Mouse (Mus musculus): Measurements from ENCODE around the gene Capn12. TPM values are rescaled to one million over a fixed set of nuclear protein-coding genes. Genes with fewer than 3 reads are reported as not detected.
A peak's percentile ranks its signal among the peaks of the same experiment; 100 is the strongest.

Gene Capn12
- total RNA-seq, 2 experiments from 2014 or later: 0.09 TPM

DNA sequence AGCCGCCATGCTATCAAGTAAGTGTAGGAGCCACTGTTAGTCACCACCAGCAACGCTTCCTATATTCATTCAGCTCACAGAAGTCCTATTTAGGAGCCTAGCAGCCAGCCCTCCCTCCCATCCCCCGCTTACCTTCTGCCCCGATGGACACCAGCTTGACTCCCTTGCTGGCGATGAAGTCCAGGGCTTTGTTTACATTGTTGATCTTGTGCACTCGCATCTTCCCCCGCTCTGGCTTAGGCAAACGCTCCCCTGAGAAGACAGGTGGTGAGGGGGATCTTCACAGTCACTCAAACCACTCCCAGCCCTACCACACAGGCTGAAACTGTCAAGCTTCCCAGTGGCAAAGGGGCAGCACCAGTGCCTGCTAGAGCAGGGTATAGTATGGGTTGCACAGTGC is 37.3 kb downstream of the Capn12 start:
- no peak for DNase-seq (ENCODE audit: low spot score)

DNA sequence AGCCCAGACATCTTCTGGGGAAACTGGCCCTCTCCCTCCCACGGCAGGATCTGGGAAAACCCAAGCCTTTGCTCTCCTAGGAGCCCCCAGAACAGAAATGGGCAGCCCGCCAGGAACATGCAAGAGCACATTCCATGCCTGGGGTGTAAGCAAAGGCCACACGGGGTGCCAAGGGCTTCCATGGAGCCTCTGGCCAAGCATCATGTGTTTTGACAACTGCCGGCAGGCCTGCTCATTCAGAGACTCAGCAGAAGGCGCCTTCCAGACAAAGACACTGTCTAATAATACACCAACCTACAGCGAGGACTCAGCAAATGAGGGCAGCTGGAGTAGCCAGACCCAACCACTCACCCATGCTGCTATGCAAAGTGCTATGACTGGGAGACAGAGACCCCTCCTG is 38.6 kb downstream of the Capn12 start:
- peak; percentile 83 for DNase-seq (ENCODE audit: low spot score)

DNA sequence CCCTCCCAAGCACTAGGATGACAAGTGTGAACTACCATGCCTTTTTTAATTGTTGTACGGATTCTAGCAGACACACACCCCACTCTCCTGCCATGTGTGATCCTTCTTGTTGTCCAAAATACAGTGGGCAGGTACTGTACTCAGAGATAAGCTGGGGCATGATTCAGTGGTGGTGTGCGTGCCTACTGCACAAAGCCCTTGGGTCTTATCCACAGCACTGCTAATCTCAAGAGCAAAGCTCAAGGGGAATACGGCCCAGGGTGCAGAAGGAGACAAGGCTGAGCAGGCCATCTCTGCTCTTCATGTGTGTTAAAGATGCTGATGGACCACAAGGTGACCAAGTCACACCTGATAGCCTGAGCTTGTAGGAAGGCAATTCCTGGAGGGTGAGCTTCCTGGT is 40.0 kb downstream of the Capn12 start:
- no peak for DNase-seq (ENCODE audit: low spot score)

DNA sequence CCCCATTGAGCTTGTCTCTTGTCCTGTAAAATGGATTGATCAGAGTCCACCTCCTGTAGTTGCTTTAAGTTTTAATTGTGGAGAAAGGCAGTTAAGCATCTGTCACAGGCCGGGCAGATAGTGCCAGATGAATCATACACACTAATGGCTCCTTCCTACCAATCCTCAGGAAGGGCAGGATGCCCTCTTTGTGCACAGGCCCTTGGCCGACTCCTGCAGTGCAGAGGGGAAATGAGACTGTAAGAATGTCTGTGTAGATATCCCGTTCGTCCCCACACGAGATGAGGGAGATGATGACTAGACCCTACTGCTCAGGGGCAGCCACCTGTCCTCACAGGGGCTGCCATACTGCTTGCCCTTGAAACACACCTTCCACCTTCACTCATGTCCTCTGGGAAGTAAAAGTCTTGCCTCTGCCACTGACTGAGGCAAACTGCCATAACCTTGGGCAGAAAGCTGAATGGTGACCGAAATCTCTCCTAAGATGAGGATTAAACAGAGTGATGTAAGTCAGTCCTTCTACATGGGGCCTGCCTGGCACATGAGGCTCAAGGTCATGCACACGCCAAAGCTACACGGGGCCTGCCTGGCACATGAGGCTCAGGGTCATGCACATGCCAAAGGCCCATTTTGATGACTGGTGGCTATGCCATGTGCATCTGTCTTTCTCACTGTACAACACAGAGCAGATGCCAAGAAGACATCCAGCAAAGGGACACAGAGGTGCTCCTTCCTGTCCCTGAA is 40.7 kb downstream of the Capn12 start:
- no peak for DNase-seq (ENCODE audit: low spot score)

DNA sequence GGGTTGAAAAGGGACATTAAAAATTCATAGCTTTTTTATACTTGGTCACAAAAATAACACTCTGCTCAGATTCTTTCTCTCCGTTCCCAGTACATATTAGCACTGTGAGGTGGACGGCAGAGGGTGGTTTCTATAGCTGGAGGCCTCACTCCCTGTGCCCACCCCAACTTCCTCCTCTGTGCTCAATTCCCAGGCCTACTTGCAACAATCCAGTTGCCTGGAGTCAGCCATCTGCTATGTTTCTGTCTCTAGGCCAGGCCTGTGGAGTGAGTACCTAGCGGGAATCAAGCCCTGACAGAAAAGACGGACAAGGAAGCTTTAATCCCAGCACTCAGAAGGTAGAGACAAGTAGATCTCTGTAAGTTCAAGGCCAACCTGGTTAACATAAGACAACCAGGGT is 41.4 kb downstream of the Capn12 start:
- no peak for DNase-seq (ENCODE audit: low spot score)

DNA sequence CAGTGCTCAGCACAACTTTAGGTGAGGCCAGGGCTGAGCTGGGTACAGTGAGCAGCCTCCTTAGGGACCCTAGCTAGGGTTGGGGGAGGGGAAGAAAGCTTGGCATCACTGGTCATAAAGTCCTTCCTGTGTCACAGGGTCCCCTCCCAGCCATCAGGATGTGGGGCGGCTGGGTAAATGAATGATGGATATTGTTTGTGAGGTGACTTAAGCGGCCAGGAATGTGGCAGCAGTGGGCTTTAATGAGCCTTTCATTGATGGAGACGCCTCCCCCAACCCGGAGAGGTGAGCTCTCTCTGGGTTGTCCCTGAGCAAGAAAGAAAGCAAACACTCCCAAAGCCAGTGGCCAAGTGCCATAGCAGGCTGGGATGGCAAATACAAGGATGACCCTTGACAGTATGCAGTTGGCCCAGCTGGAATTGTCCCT is 42.7 kb downstream of the Capn12 start:
- DNase-seq (ENCODE audit: low spot score): no peak

DNA sequence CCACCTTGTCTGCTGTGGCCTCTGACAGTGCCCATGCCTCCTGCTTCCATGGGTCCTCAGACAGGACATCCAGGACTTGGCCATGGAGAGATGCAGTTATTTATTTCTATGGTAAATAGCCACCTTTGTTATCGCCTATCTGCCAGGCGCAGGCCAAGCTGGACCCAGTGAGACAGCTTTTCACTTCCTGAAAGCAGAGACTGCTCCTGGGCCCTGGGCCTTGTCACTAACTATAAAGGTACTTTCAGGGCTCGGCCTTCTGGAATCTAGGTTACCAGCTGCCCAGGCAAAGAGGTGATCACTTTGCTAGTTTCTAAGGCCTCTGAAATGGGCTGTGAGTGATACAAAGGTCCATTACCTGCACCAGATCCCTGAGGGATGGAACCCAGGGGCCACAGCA is 43.6 kb downstream of the Capn12 start:
- no peak for DNase-seq (ENCODE audit: low spot score)

DNA sequence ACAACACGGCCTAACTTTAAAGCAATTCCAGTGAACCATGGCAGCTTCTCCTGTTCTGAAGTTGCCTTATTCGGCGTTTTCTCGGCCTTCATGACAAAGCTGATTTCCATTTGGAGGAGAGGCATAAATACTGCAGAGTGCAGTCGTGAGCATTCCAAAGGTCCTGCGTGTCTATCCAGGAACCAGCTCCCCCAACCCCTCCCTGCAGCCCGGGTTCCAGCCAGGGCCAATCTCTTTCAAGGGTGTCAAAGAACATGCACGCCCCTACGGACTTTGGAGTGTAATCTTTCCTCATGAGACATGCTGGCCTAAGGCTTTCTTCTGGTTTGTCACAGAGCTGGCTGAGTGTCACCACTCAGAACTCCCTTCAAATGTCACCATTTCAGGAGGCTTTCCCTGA is 44.1 kb downstream of the Capn12 start:
- DNase-seq (ENCODE audit: low spot score): peak; percentile 86

DNA sequence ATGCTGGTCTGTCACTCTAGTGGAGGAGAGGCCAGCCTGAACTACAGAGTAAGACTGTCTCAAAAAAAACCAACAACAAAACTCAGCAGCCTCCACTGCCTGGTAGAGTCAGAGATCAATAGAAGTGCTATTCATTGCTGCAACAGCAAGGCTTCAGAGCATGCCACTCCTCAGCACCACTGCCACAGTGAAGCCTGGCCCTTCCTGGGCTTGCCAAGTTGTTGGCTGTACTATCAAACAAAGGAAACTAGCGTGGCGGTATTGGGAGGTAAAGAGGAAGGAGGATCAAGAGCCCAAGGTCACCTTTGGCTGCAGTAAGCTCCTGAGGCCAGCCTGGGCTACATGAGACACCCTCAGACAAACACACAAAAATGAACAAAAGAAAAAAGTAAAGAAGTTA is 45.0 kb downstream of the Capn12 start:
- no peak for DNase-seq (ENCODE audit: low spot score)

DNA sequence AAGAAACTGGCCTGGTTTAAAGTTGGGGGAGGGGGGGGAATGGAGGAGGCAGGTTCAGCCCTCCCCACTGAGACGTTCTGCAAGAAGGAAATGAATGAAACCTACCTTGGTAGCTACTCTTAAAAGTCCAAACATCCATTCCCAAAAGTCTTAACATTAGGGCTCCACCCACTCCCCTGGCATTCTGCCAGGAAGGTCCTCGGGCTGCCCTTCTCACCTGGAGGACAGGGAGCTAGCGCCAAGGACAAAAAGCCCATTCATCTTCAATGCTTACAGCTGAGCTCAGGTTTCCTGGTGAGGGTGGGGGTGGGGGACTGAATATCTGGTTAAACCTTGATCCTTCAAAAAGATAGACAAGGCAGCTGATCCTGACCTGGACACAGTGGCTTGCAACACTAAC is 48.2 kb downstream of the Capn12 start:
- DNase-seq (ENCODE audit: low spot score): no peak

DNA sequence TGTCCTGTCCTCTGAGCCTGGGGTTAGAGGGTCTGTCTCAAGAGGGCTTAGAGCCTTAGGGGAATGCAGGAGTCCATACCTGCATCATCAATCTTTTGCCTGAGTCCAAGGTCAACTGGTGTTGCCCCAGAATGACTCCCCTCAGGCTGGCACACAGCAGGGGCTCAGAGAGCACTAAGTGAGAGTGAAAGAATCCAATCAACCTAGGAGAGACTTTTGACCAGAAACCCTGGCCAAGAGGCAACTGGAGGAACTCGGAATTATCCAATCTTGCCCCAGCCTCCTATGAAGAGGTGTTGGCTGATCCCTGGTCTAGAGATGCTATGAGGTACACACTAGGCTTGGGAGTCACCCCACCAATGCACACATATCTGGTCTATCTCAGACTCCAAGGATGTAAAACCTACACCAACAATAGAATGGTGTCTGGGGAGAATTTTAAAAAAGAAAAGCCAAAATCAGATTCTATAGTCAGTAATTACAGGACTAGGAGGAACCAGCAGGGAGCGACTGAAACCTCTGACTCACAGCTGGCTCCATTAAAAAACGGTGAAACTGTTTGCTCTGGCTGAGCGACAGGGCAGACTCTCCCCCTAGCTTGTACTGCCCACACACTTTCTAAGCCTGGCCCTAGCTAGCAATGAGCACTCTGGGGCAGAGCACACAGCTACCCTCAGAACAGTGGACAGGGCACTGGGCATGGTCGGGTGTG is 49.3 kb downstream of the Capn12 start:
- DNase-seq (ENCODE audit: low spot score): no peak

DNA sequence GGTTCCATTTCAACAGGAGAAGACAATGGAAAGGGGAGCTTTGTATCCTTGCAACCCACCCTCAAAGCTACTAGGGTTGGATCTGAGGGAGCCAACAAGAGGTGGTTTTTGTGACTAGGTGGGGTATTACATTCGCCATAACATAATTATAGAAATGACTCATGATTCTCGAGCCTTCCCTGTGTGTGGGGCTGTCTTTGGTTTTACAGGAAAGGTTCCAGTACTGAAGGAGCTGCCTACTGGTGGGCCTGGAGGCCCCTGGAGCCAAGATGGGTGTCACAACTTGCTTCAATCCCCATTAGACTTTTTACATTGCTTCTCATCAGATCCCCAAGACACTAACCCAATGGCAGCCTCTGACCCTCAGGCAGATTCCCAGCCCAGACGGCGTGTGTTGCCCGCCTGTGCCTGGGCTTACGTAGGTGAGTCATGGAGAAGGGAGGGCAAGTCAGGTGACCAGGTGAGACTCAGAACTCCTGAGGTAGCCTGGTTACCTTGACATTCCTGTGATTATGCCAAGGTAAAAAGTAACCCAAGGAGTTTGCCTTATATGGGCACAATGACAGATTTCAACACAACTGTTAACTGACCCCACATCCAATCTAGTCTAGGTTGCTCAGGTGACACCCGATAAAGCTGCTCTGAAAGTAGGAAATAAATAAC is 49.9 kb downstream of the Capn12 start:
- no peak for DNase-seq (ENCODE audit: low spot score)

DNA sequence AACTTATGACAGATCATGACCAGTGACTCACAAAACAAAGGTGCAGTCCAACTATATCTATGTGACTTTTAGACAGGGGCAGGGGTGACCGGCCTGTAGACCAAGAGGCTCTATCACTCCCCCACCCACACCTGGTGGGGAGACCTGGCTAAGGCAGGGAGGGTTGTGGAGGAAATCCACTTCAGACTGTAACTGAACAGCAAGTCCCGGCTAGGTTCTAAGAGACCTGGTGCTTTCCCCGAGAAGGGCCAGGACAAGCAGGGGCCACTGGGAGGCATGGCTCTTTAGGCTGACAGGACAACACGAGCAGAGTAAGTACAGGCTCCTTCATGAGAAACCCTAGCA is 50.4 kb downstream of the Capn12 start:
- no peak for DNase-seq (ENCODE audit: low spot score)

DNA sequence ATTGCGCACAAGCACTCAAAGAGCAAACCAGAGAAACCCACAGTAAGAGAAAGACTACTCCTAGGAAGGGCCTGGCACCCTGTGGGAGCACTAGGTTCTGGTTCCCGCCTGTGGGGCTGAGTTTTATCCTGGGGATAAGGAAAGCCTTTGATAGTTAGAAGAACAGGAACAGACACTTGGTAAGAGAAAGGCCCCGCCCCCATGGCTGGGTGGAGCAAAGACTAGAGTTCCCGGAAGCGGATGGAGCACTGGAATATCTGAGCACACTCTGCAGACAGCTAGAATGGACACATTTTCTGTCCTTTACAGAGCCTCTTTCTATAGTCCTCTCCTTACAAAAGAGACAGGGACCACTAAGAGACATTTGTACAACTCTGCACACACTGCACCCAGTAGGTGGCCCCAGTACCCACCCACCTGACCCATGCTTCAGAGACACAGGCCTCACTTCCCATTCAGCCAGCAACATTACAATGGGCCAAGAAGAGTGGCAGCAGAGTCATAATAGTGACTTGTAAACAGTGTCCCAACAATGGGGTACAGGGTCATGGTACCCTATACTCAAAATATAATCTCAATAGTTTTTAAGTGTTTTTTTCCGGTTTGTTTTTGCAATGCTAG is 51.3 kb downstream of the Capn12 start:
- no peak for DNase-seq (ENCODE audit: low spot score)

DNA sequence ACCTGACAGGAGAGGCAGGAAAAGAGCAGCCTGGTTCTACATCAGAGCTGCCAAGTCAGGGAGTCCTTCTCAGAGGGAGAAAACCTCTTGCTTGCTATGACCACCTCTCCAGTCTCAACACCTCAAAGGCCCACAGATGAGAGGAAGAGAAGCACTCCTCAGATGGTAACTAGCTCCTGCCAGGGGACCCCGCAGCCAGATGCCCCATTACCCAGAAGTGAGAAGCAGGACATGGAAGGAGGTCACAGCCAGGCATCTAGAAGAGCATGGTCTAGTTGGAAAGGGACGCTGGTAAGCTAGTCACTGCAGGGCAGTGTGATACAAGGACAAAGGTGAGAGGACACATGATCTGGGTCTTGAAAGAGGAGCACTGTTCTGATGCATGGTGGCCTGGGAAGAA is 52.6 kb downstream of the Capn12 start:
- no peak for DNase-seq (ENCODE audit: low spot score)

DNA sequence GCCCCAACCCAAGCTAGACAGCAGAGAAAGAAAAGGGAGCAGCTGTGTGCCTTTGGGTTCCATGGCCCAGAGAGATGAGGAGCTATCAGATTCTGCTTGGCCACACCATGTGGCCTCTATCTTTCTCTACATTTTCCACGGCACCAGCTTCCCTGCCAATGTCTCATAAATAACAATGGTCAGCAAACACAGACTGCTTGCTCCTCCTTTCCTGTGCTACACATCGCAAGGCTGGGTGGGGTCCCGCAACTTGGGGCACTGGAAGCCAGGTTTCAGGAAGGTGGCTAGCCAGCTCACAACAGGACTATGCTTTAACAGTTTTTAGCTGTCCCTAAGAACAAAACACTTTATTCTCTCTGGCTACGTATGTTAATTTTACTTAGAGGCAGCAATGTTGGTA is 55.6 kb downstream of the Capn12 start:
- DNase-seq (ENCODE audit: low spot score): no peak

DNA sequence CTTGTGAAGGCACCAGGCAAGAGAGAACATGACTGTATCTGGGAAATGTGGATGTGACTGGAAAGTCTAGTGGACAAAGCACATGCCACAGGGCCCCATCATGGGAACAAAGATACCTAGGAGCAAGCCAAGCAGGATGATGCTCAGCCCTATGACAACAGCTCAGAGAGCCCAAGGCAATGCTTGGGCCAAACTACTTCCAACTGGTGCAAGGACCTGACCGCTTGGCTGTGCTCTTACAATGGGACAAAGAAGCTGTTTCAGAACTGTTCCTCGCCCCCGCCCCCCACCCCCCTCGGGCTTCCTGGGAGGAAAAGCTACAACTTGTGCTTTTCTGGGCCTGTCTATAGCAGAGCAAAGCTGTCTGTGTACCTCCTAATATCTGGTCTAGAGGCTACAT is 57.4 kb downstream of the Capn12 start:
- DNase-seq (ENCODE audit: low spot score): no peak

DNA sequence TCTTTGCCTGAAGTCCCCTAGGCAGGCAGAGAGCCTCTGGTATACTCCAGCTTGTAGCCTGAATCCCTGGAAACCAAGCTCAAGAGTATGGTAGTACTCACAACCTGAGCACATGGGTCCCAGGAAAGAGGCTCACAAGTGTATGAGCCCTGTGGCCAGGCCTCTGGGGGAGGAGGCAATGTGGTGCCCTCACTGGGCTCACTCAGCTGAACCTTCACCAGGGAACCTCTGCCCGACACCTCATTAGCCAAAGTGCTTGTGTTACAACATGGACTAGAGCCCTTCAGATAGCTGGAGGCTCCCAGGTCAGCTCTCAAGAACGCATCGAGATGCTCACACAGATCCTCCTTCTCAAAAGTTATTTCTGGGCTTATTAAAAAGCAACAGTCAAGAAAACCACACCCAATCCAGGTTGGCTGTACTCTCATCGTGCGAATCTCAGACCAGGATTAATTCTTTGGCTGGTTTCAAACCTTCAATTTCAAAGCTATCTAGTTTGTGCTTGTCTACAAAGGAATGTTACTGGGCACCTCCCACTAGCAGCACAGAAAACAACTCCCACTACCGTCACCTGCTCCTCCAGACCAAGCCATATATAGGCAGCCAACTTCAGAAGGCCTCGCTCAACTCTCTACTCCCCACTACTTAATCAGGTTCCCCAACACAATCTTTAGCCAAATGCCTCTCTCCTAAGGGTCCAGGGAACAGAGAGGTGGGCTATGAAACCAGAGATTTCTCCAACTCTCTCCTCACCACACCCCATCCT is 58.4 kb downstream of the Capn12 start:
- no peak for DNase-seq (ENCODE audit: low spot score)

DNA sequence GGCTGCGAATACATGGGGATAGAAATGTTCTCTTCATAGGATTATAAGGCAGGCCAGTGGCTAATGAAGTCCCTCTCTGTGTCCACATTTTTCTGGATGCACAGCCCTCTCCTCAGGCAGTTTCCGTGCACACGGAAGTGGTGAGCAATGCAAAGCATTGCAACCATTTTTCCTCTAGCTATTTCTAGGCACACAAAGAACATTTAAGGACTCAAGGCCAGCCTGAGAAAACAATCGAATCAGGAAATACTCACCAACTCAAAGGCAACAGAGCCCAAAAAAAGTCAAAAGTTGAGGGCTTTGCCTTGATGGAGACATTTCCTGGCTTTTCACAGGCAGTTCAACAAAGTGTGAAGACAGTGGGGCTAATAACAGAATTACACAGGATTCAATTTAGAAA is 59.9 kb downstream of the Capn12 start:
- no peak for DNase-seq (ENCODE audit: low spot score)

DNA sequence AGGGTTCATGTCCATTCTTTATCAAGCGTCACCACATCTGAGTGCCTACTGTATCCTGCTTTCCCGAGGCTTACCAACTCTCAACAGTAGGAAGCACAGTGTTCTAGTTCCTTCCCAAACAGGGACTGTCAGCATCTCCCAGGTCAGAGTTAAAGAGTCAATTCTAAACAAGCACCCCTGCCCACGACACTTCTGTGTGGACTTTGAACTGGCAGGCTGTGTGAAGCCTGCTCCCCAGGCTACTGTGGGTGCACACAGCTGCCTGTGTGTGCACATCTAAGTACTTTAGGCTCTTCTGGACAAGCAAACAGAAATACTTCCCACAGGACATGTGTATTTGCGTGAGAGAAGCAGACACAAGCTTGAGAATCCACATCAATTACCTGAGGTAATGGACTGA is 60.3 kb downstream of the Capn12 start:
- no peak for DNase-seq (ENCODE audit: low spot score)

Data from gastrocnemius, adult 18-20 months (tissue).